ENCODE assay signal across 16 mouse cellular contexts in the genomic region with DNA sequence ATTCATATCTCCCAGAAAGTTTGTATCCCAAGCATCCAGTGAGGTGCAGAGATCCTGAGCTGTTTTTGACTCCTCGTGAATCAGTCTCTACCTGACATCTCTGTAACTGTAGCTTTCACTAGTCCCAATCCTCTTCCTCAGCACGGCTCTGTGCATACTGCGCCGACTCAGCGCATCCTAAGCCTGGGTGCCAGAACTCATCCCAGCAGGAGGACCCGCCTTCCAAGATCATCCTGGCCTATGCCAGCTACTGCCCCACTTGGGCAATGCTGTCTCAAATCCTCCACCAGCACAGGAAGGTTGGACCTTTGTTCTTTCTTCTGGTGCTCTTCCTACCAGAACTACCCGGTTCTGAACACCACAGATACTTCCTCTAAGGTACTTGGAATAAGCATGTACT. TPM values are rescaled to one million over a fixed set of nuclear protein-coding genes. Genes with fewer than 3 reads are reported as not detected.
DNase-seq lines count a peak whose midpoint lies in the region.
"Had no signal": no experiment of that assay in that cellular context is flagged by ENCODE, and none has a peak within 500 bp of the region (broad histone marks: within the 10 kb centered on the region; RNA-seq: fewer than 3 reads in every experiment).

No protein-coding gene starts in this region.

- DNase-seq in cerebellum, adult 11-12 months: peak; percentile 76
- DNase-seq in cerebellum, adult 8-10 months: peak; percentile 54
- DNase-seq in cerebellum, postnatal 14 days: peak; percentile 49 to 60
- no peak for DNase-seq in adrenal gland, adult 2 months
- no peak for DNase-seq in thymus, postnatal 25 days
- DNase-seq in left cerebral cortex, adult 9 months (ENCODE audit: low spot score in 2 of 2): no peak
- DNase-seq: adrenal gland, postnatal 14 days; forebrain, postnatal 0 days; gastrocnemius, postnatal 14 days; heart, adult 2 months; kidney, adult 2 months had no signal

RNA-seq across cellular contexts. Expression of a gene that starts 20.1 kb away (rescaled TPM):
- total RNA-seq in adrenal gland, adult 2 months (2021): not detected
- polyA plus RNA-seq in adrenal gland, adult 2 months (2012; rRNA removed): not detected in 2 replicates
- total RNA-seq: adrenal gland, postnatal 14 days; ES-E14; gastrocnemius, adult 18-20 months; gastrocnemius, postnatal 14 days; heart, adult 2 months; heart, postnatal 25 days had no signal
- polyA plus RNA-seq: heart, embryonic 11.5 days; intestine, embryonic 16.5 days had no signal

Comparison
In these comparisons a context has a peak if more than half of its experiments do, and no peak if none do; other contexts are left out.
1. DNase-seq: peak in cerebellum, adult 11-12 months (single experiment), cerebellum, adult 8-10 months (single experiment) and cerebellum, postnatal 14 days (2 of 2); none in adrenal gland, adult 2 months (single experiment), thymus, postnatal 25 days (single experiment) and left cerebral cortex, adult 9 months (0 of 2).